8 mouse cellular contexts compared by ENCODE assay signal in the genomic region with DNA sequence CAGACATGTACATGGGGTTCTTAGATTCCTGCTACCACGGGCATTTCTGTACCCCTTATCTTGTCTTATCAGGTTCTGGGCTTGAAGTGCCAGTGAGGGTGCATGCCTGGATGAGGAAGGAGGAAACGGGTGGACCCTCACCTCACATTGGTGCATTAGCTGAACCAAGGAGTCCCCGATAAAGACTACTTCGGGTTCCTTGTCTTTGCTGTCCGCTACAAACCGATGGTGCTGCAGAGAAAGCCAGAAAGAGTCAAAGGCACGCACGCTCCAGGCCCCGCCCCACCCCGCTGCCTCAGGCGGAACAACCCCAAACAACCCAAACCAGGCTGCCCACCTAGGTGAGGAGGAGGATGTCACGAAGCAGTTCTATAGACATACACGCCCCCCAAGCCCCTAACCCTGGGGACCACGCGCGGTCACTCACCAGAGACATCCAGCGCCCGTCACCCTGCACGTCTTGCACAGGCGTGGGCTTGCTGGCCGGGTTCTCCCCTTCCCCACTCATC. TPM values are rescaled to one million over a fixed set of nuclear protein-coding genes. Genes with fewer than 3 reads are reported as not detected.
A peak's percentile ranks its signal among the peaks of the same experiment; 100 is the strongest.
DNase-seq lines count a peak whose midpoint lies in the region; ATAC-seq and TF ChIP-seq lines count a peak whose summit lies in the region.

No protein-coding gene starts in this region.

- ATAC-seq in heart, embryonic 11.5 days (replicated peaks; ENCODE audit: insufficient number of reproducible peaks, low FRiP score, low TSS enrichment): peak; percentile 20; the same call in 1 of the 2 replicates
- ATAC-seq in embryonic facial prominence, embryonic 14.5 days (ENCODE audit: low read depth): peak; percentile 21
- peak; percentile 53 for ATAC-seq in intestine, embryonic 15.5 days
- ATAC-seq in midbrain, embryonic 11.5 days (ENCODE audit: low FRiP score): no peak; the same call in 1 of the 2 replicates

- H3K27ac ChIP-seq in heart, embryonic 11.5 days (ENCODE audit: low read depth, low read length): peak overlapping the region; percentile 95
- peak overlapping the region; percentile 95 for H3K27ac ChIP-seq in embryonic facial prominence, embryonic 14.5 days (replicated peaks; ENCODE audit: low read depth, low read length)
- peak overlapping the region; percentile 99 for H3K27ac ChIP-seq in intestine, embryonic 15.5 days
- peak overlapping the region; percentile 89 for H3K27ac ChIP-seq in midbrain, embryonic 11.5 days (ENCODE audit: low read depth, low read length)

- H3K9me3 ChIP-seq in heart, embryonic 11.5 days (replicated peaks; ENCODE audit: control insufficient read depth, low read length): no peaks in the 10 kb centered on the region
- H3K9me3 ChIP-seq in E14TG2a.4 (ENCODE audit: low read length): no peaks in the 10 kb centered on the region
- no peaks in the 10 kb centered on the region for H3K9me3 ChIP-seq in embryonic facial prominence, embryonic 14.5 days (ENCODE audit: control insufficient read depth, low read length)
- no peaks in the 10 kb centered on the region for H3K9me3 ChIP-seq in intestine, embryonic 15.5 days
- H3K9me3 ChIP-seq in midbrain, embryonic 11.5 days (ENCODE audit: control insufficient read depth, low read length): no peaks in the 10 kb centered on the region

- H3K36me3 ChIP-seq in heart, embryonic 11.5 days (ENCODE audit: control insufficient read depth, insufficient read depth, low read length): peaks cover 21% of the 10 kb centered on the region
- H3K36me3 ChIP-seq in E14TG2a.4 (ENCODE audit: insufficient read depth, low read length): peaks cover 45% of the 10 kb centered on the region
- peaks cover 42% of the 10 kb centered on the region for H3K36me3 ChIP-seq in embryonic facial prominence, embryonic 14.5 days (ENCODE audit: control insufficient read depth, insufficient read depth, low read length)
- peaks cover 26% of the 10 kb centered on the region for H3K36me3 ChIP-seq in intestine, embryonic 15.5 days
- peaks cover 6% of the 10 kb centered on the region for H3K36me3 ChIP-seq in midbrain, embryonic 11.5 days (ENCODE audit: control insufficient read depth, insufficient read depth, low read length)

- TF ChIP-seq CTCF in E14TG2a.4 (conservative IDR thresholded peaks at IDR 0.05; ENCODE audit: low read length): no peak

- H3K4me2 ChIP-seq in heart, embryonic 11.5 days: peak overlapping the region; percentile 94
- peak overlapping the region; percentile 64 for H3K4me2 ChIP-seq in embryonic facial prominence, embryonic 14.5 days (ENCODE audit: low read depth, low read length)
- peak overlapping the region; percentile 75 for H3K4me2 ChIP-seq in intestine, embryonic 15.5 days (replicated peaks)
- peak overlapping the region; percentile 82 for H3K4me2 ChIP-seq in midbrain, embryonic 11.5 days

- no peaks in the 10 kb centered on the region for H3K27me3 ChIP-seq in heart, embryonic 11.5 days (ENCODE audit: control insufficient read depth, insufficient read depth, low read length)
- H3K27me3 ChIP-seq in E14TG2a.4 (ENCODE audit: insufficient read depth, low read length): peaks cover 5% of the 10 kb centered on the region
- H3K27me3 ChIP-seq in embryonic facial prominence, embryonic 14.5 days (replicated peaks; ENCODE audit: control insufficient read depth, insufficient read depth, low read length): no peaks in the 10 kb centered on the region
- H3K27me3 ChIP-seq in intestine, embryonic 15.5 days (replicated peaks): no peaks in the 10 kb centered on the region
- H3K27me3 ChIP-seq in midbrain, embryonic 11.5 days (ENCODE audit: control insufficient read depth, insufficient read depth, low read length): no peaks in the 10 kb centered on the region

- H3K4me1 ChIP-seq in heart, embryonic 11.5 days (ENCODE audit: control insufficient read depth, insufficient read depth, low read length): peaks cover 15% of the 10 kb centered on the region
- peaks cover 60% of the 10 kb centered on the region for H3K4me1 ChIP-seq in E14TG2a.4 (replicated peaks; ENCODE audit: low read depth, low read length)
- H3K4me1 ChIP-seq in embryonic facial prominence, embryonic 14.5 days (ENCODE audit: control insufficient read depth, insufficient read depth, low read length): peaks cover 4% of the 10 kb centered on the region; the same call in 1 of the 2 replicates
- H3K4me1 ChIP-seq in intestine, embryonic 15.5 days (replicated peaks): peaks cover 8% of the 10 kb centered on the region
- peaks cover 8% of the 10 kb centered on the region for H3K4me1 ChIP-seq in midbrain, embryonic 11.5 days (ENCODE audit: control insufficient read depth, insufficient read depth, low read length)

- DNase-seq in heart, adult 18-20 months: no peak
- DNase-seq in embryonic facial prominence, embryonic 14.5 days (ENCODE audit: low spot score): no peak
- peak; percentile 84 for DNase-seq in midbrain, embryonic 11.5 days (ENCODE audit: low spot score, missing footprints)
- peak; percentile 67 for DNase-seq in thymus, postnatal 0 days (ENCODE audit: low spot score)
- no peak for DNase-seq in layer of hippocampus, adult 9-10 months (ENCODE audit: low spot score)

- 1% methylated on average over 21 of the region's 21 CpGs for WGBS in heart, embryonic 11.5 days (ENCODE audit: insufficient replicate concordance)
- under 1% methylated on average over 19 of the region's 21 CpGs for WGBS in embryonic facial prominence, embryonic 14.5 days
- WGBS in intestine, embryonic 15.5 days: 0% methylated on average over 21 of the region's 21 CpGs
- WGBS in midbrain, embryonic 11.5 days: under 1% methylated on average over 21 of the region's 21 CpGs

- H3K9ac ChIP-seq in heart, embryonic 11.5 days (ENCODE audit: low read depth, low read length): peak overlapping the region; percentile 85
- peak overlapping the region; percentile 87 for H3K9ac ChIP-seq in embryonic facial prominence, embryonic 14.5 days (ENCODE audit: low read depth, low read length)
- peak overlapping the region; percentile 89 for H3K9ac ChIP-seq in intestine, embryonic 15.5 days
- H3K9ac ChIP-seq in midbrain, embryonic 11.5 days (ENCODE audit: low read length): peak overlapping the region; percentile 81

- H3K4me3 ChIP-seq in heart, embryonic 11.5 days (ENCODE audit: low read depth, low read length): peak overlapping the region; percentile 83
- H3K4me3 ChIP-seq in E14TG2a.4 (replicated peaks; ENCODE audit: low read length): peak overlapping the region; percentile 94
- peak overlapping the region; percentile 83 for H3K4me3 ChIP-seq in embryonic facial prominence, embryonic 14.5 days (ENCODE audit: low read depth, low read length)
- H3K4me3 ChIP-seq in intestine, embryonic 15.5 days (replicated peaks): peak overlapping the region; percentile 82
- peak overlapping the region; percentile 81 for H3K4me3 ChIP-seq in midbrain, embryonic 11.5 days (ENCODE audit: low read depth, low read length)

RNA-seq across cellular contexts. Expression of gene Pafah1b3, which starts 0.8 kb away (rescaled TPM):
- 141 and 158 TPM in 2 replicates for polyA plus RNA-seq in heart, embryonic 11.5 days (2014; fragmentation: Nextera tagmentation; extraction: Ambion mirVana)
- total RNA-seq in heart, adult 18-20 months (2021): 1 to 10 TPM; 4.0 to 5.6 TPM
- polyA plus RNA-seq in embryonic facial prominence, embryonic 14.5 days (2014; fragmentation: Nextera tagmentation; extraction: Ambion mirVana): 173 and 200 TPM in 2 replicates
- 173 TPM in 2 replicates for polyA plus RNA-seq in intestine, embryonic 15.5 days (2015; fragmentation: Nextera tagmentation; extraction: Ambion mirVana)
- polyA plus RNA-seq in midbrain, embryonic 11.5 days (2014; fragmentation: Nextera tagmentation; extraction: Ambion mirVana): 306 and 332 TPM in 2 replicates
- polyA plus RNA-seq in thymus, postnatal 0 days (2015; fragmentation: Nextera tagmentation; extraction: Ambion mirVana): 142 TPM in 2 replicates

RNA-seq across cellular contexts. Expression of gene Prr19, which starts 4.2 kb away (rescaled TPM):
- polyA plus RNA-seq in heart, embryonic 11.5 days (2014; fragmentation: Nextera tagmentation; extraction: Ambion mirVana): 0.54 and 0.63 TPM in 2 replicates
- not detected for total RNA-seq in heart, adult 18-20 months (2021)
- 0.77 and 1.3 TPM in 2 replicates for polyA plus RNA-seq in embryonic facial prominence, embryonic 14.5 days (2014; fragmentation: Nextera tagmentation; extraction: Ambion mirVana)
- polyA plus RNA-seq in intestine, embryonic 15.5 days (2015; fragmentation: Nextera tagmentation; extraction: Ambion mirVana): 0.41 and 0.71 TPM in 2 replicates
- polyA plus RNA-seq in midbrain, embryonic 11.5 days (2014; fragmentation: Nextera tagmentation; extraction: Ambion mirVana): 1.1 and 1.2 TPM in 2 replicates
- 0.22 and 0.23 TPM in 2 replicates for polyA plus RNA-seq in thymus, postnatal 0 days (2015; fragmentation: Nextera tagmentation; extraction: Ambion mirVana)

RNA-seq across cellular contexts. Expression of gene Tmem145, which starts 8.9 kb away (rescaled TPM):
- polyA plus RNA-seq in heart, embryonic 11.5 days (2014; fragmentation: Nextera tagmentation; extraction: Ambion mirVana): 0.17 and 0.25 TPM in 2 replicates
- total RNA-seq in heart, adult 18-20 months (2021): not detected
- polyA plus RNA-seq in embryonic facial prominence, embryonic 14.5 days (2014; fragmentation: Nextera tagmentation; extraction: Ambion mirVana): 1.7 and 2.0 TPM in 2 replicates
- 1.2 and 1.3 TPM in 2 replicates for polyA plus RNA-seq in intestine, embryonic 15.5 days (2015; fragmentation: Nextera tagmentation; extraction: Ambion mirVana)
- polyA plus RNA-seq in midbrain, embryonic 11.5 days (2014; fragmentation: Nextera tagmentation; extraction: Ambion mirVana): 7.2 and 7.7 TPM in 2 replicates
- not detected in 2 replicates for polyA plus RNA-seq in thymus, postnatal 0 days (2015; fragmentation: Nextera tagmentation; extraction: Ambion mirVana)

RNA-seq across cellular contexts. Expression of gene Megf8, which starts 20.0 kb away (rescaled TPM):
- 6.2 and 6.9 TPM in 2 replicates for polyA plus RNA-seq in heart, embryonic 11.5 days (2014; fragmentation: Nextera tagmentation; extraction: Ambion mirVana)
- 10 to 100 TPM; 31.8 to 32.9 TPM for total RNA-seq in heart, adult 18-20 months (2021)
- polyA plus RNA-seq in embryonic facial prominence, embryonic 14.5 days (2014; fragmentation: Nextera tagmentation; extraction: Ambion mirVana): 15.4 and 15.8 TPM in 2 replicates
- 8.1 and 9.2 TPM in 2 replicates for polyA plus RNA-seq in intestine, embryonic 15.5 days (2015; fragmentation: Nextera tagmentation; extraction: Ambion mirVana)
- polyA plus RNA-seq in midbrain, embryonic 11.5 days (2014; fragmentation: Nextera tagmentation; extraction: Ambion mirVana): 9.1 and 10.3 TPM in 2 replicates
- polyA plus RNA-seq in thymus, postnatal 0 days (2015; fragmentation: Nextera tagmentation; extraction: Ambion mirVana): 1.9 and 2.0 TPM in 2 replicates

RNA-seq across cellular contexts. Expression of gene Cic, which starts 29.5 kb away (rescaled TPM):
- polyA plus RNA-seq in heart, embryonic 11.5 days (2014; fragmentation: Nextera tagmentation; extraction: Ambion mirVana): 25.0 and 31.5 TPM in 2 replicates
- 10 to 100 TPM; 45.1 to 63.1 TPM for total RNA-seq in heart, adult 18-20 months (2021)
- polyA plus RNA-seq in embryonic facial prominence, embryonic 14.5 days (2014; fragmentation: Nextera tagmentation; extraction: Ambion mirVana): 48.8 and 49.0 TPM in 2 replicates
- polyA plus RNA-seq in intestine, embryonic 15.5 days (2015; fragmentation: Nextera tagmentation; extraction: Ambion mirVana): 26.1 and 26.6 TPM in 2 replicates
- polyA plus RNA-seq in midbrain, embryonic 11.5 days (2014; fragmentation: Nextera tagmentation; extraction: Ambion mirVana): 25.5 and 29.7 TPM in 2 replicates
- 28.4 and 37.2 TPM in 2 replicates for polyA plus RNA-seq in thymus, postnatal 0 days (2015; fragmentation: Nextera tagmentation; extraction: Ambion mirVana)

Comparison
In these comparisons a context has a peak if more than half of its experiments do, and no peak if none do; other contexts are left out.
1. DNase-seq: peak in midbrain, embryonic 11.5 days (single experiment) and thymus, postnatal 0 days (single experiment); none in heart, adult 18-20 months (0 of 2), embryonic facial prominence, embryonic 14.5 days (single experiment) and layer of hippocampus, adult 9-10 months (single experiment).
2. Peak in every context shown above with its lines, with median percentiles within 50 percentile points of each other: H3K27ac ChIP-seq, H3K4me2 ChIP-seq, H3K4me3 ChIP-seq and H3K9ac ChIP-seq.